Mouse (Mus musculus) C2C12 (cell line): ENCODE results near the gene Dcaf8. TPM values are rescaled to one million over a fixed set of nuclear protein-coding genes. Genes with fewer than 3 reads are reported as not detected.

Source experiments
- H3K27me3 ChIP-seq: one replicate; pipeline ENCODE4 v1.6.1; 2011; ENCODE audit not compliant: control insufficient read depth, insufficient read depth, insufficient read length
- H3K36me3 ChIP-seq: one replicate; pipeline ENCODE4 v1.6.1; 2011; ENCODE audit not compliant: control insufficient read depth, insufficient read depth
- H3K4me3 ChIP-seq: one replicate; pipeline ENCODE4 v1.5.1; 2011; ENCODE audit warnings: mild to moderate bottlenecking, control low read depth; ENCODE audit not compliant: poor library complexity, insufficient read depth, severe bottlenecking
- H3K79me2 ChIP-seq: one replicate; pipeline ENCODE4 v1.6.1; 2011; ENCODE audit not compliant: control insufficient read depth, insufficient read depth
- H3K79me3 ChIP-seq: one replicate; pipeline ENCODE4 v1.6.1; 2011; ENCODE audit warnings: low read depth, control low read depth
- H3ac ChIP-seq: one replicate; pipeline ENCODE3; 2011; ENCODE audit warnings: low read depth; ENCODE audit not compliant: control insufficient read depth, insufficient read length
- CEBPB ChIP-seq: IDR thresholded peaks from one replicate; pipeline ENCODE4 v1.6.1; 2011; ENCODE audit warnings: low read depth, mild to moderate bottlenecking, control low read depth, moderate library complexity
- CTCF ChIP-seq: IDR thresholded peaks from one replicate; pipeline ENCODE4 v1.5.1; 2011; ENCODE audit not compliant: control insufficient read depth, insufficient read depth, insufficient read length
- FOSL1 ChIP-seq: IDR thresholded peaks from one replicate; pipeline ENCODE4 v1.8.0; 2011; ENCODE audit warnings: mild to moderate bottlenecking, low read length; ENCODE audit not compliant: poor library complexity, insufficient read depth, severe bottlenecking
- MAX ChIP-seq: IDR thresholded peaks from one replicate; pipeline ENCODE4 v1.6.1; 2011; ENCODE audit warnings: mild to moderate bottlenecking, control low read depth
- MYOD1 ChIP-seq: IDR thresholded peaks from one replicate; pipeline ENCODE4 v1.6.1; 2011; ENCODE audit warnings: low read depth; ENCODE audit not compliant: control insufficient read depth, insufficient read length
- MYOG ChIP-seq: IDR thresholded peaks from one replicate; pipeline ENCODE4 v1.6.1; 2011; ENCODE audit not compliant: control insufficient read depth, insufficient read length; ENCODE audit errors: extremely low read depth
- USF1 ChIP-seq: IDR thresholded peaks from one replicate; pipeline ENCODE4 v1.6.1; 2011; ENCODE audit warnings: low read depth, mild to moderate bottlenecking, control low read depth, moderate library complexity
- polyA plus RNA-seq: library from polyadenylated mRNA; unstranded; fragments of >200 nt; fragmentation: generic; extraction: Trizol; gene quantifications from one replicate; pipeline ENCODE4 v1.2.1, GENCODE M21; 2012; ENCODE audit warnings: missing spikeins

Gene Dcaf8
- polyA plus RNA-seq, 1 experiment, result 37.6 TPM

GRCm38 (mm10) chr1:172116948-172117347 lies 30.9 kb upstream of the Dcaf8 start:
- no peak for TF ChIP-seq CEBPB
- TF ChIP-seq FOSL1, result no peak
- Histone ChIP-seq H3ac (no peak overlapping the region), H3K36me3 (peaks cover 98% of the 10 kb centered on the region), H3K79me2 (no peaks in the 10 kb centered on the region), H3K4me3 (no peak overlapping the region), H3K27me3 (no peaks in the 10 kb centered on the region), H3K79me3 (no peaks in the 10 kb centered on the region)

GRCm38 (mm10) chr1:172119100-172119499 lies 28.8 kb upstream of the Dcaf8 start:
- no peaks in the 10 kb centered on the region for H3K27me3 ChIP-seq
- TF ChIP-seq USF1 (no peak), FOSL1 (no peak), CEBPB (no peak), MYOD1 (no peak), CTCF (no peak), MYOG (no peak), MAX (no peak)
- H3K79me2 ChIP-seq, result no peaks in the 10 kb centered on the region
- H3ac ChIP-seq, result no peak overlapping the region
- H3K79me3 ChIP-seq, result no peaks in the 10 kb centered on the region
- no peak overlapping the region for H3K4me3 ChIP-seq
- H3K36me3 ChIP-seq, result peaks cover 91% of the 10 kb centered on the region

GRCm38 (mm10) chr1:172119720-172120119 lies 28.2 kb upstream of the Dcaf8 start:
- no peak overlapping the region for H3ac ChIP-seq
- peaks cover 85% of the 10 kb centered on the region for H3K36me3 ChIP-seq
- H3K79me2 ChIP-seq, result no peaks in the 10 kb centered on the region
- TF ChIP-seq CTCF (peak; percentile 54), CEBPB (no peak)
- no peak overlapping the region for H3K4me3 ChIP-seq
- no peaks in the 10 kb centered on the region for H3K27me3 ChIP-seq
- H3K79me3 ChIP-seq, result no peaks in the 10 kb centered on the region

GRCm38 (mm10) chr1:172122671-172123070 lies 25.2 kb upstream of the Dcaf8 start:
- H3K4me3 ChIP-seq, result no peak overlapping the region
- H3K79me2 ChIP-seq, result peaks cover 10% of the 10 kb centered on the region
- H3K36me3 ChIP-seq, result peaks cover 55% of the 10 kb centered on the region
- H3K79me3 ChIP-seq, result peaks cover 6% of the 10 kb centered on the region
- H3K27me3 ChIP-seq, result no peaks in the 10 kb centered on the region
- no peak overlapping the region for H3ac ChIP-seq
- no peak for TF ChIP-seq USF1

GRCm38 (mm10) chr1:172124572-172124971 lies 23.3 kb upstream of the Dcaf8 start:
- no peak for TF ChIP-seq FOSL1
- no peak for TF ChIP-seq CTCF
- no peak for TF ChIP-seq CEBPB
- no peak for TF ChIP-seq USF1
- no peak for TF ChIP-seq MYOD1
- no peak for TF ChIP-seq MYOG
- no peak for TF ChIP-seq MAX
- Histone ChIP-seq H3K79me3 (peaks cover 6% of the 10 kb centered on the region), H3K79me2 (peaks cover 13% of the 10 kb centered on the region), H3K27me3 (no peaks in the 10 kb centered on the region), H3K36me3 (peaks cover 48% of the 10 kb centered on the region), H3K4me3 (no peak overlapping the region), H3ac (no peak overlapping the region)

GRCm38 (mm10) chr1:172126376-172127347 lies 21.2 kb upstream of the Dcaf8 start, which contains the start of gene Pex19:
Gene Pex19, plus strand, starts transcription at chr1:172126755.
- no peaks in the 10 kb centered on the region for H3K27me3 ChIP-seq
- peak within 1 kb of the TSS; percentile 56 for H3ac ChIP-seq
- H3K36me3 ChIP-seq, result peaks cover 41% of the 10 kb centered on the region
- H3K79me2 ChIP-seq, result peaks cover 13% of the 10 kb centered on the region
- peak within 1 kb of the TSS; percentile 98 for H3K4me3 ChIP-seq
- H3K79me3 ChIP-seq, result peaks cover 6% of the 10 kb centered on the region
- no peak for TF ChIP-seq MYOD1
- TF ChIP-seq MAX, result peak; percentile 58
- peak; percentile 27 for TF ChIP-seq USF1
